ENCODE assay signal across 9 mouse cellular contexts in genomic region chr16:28928815-28929685, GRCm38 (mm10). TPM values are rescaled to one million over a fixed set of nuclear protein-coding genes. Genes with fewer than 3 reads are reported as not detected.
DNase-seq lines count a peak whose midpoint lies in the region; ATAC-seq and TF ChIP-seq lines count a peak whose summit lies in the region.
"Had no signal": no experiment of that assay in that cellular context is flagged by ENCODE, and none has a peak within 500 bp of the region (broad histone marks: within the 10 kb centered on the region; RNA-seq: fewer than 3 reads in every experiment).

TSS of gene Mb21d2 (minus strand) at chr16:28929673.

- H3K27me3 ChIP-seq in C2C12 (ENCODE audit: control insufficient read depth, insufficient read depth, insufficient read length) = no peaks in the 10 kb centered on the region
- peaks cover 33% of the 10 kb centered on the region for H3K27me3 ChIP-seq in forebrain, embryonic 12.5 days
- 0 out of 2 replicates have a peak, but pooled peaks cover 2% of the 10 kb centered on the region for H3K27me3 ChIP-seq in heart, embryonic 14.5 days (ENCODE audit: control insufficient read depth, insufficient read depth, low read length)
- H3K27me3 ChIP-seq in limb, embryonic 15.5 days = peaks cover 12% of the 10 kb centered on the region
- H3K27me3 ChIP-seq in midbrain, postnatal 0 days (ENCODE audit: insufficient read depth, low read length) = no peaks in the 10 kb centered on the region

- H3K27ac ChIP-seq in forebrain, embryonic 12.5 days = peak within 1 kb of the TSS; percentile 89
- peak within 1 kb of the TSS; percentile 85 to 93 for H3K27ac ChIP-seq in heart, embryonic 14.5 days (replicated peaks in 1 of 2; ENCODE audit: control insufficient read depth in 1 of 2, insufficient read depth in 1 of 2, low read depth in 2 of 2, low read length in 2 of 2)
- peak within 1 kb of the TSS; percentile 89 for H3K27ac ChIP-seq in limb, embryonic 15.5 days
- H3K27ac ChIP-seq in midbrain, postnatal 0 days (ENCODE audit: low read depth, low read length) = peak within 1 kb of the TSS; percentile 88

- peaks cover 42% of the 10 kb centered on the region for H3K4me1 ChIP-seq in forebrain, embryonic 12.5 days
- H3K4me1 ChIP-seq in heart, embryonic 14.5 days (ENCODE audit: control insufficient read depth in 2 of 2, insufficient read depth in 2 of 2, low read length in 2 of 2) = peaks cover 0 to 7% of the 10 kb centered on the region in 2 experiments; a peak in 3 of 4 replicates
- peaks cover 14% of the 10 kb centered on the region for H3K4me1 ChIP-seq in limb, embryonic 15.5 days
- peaks cover 11% of the 10 kb centered on the region; the same call in 1 of the 2 replicates for H3K4me1 ChIP-seq in midbrain, postnatal 0 days (ENCODE audit: insufficient read depth, low read length)

- no peak for TF ChIP-seq CTCF in C2C12 (IDR thresholded peaks at IDR 0.05; ENCODE audit: control insufficient read depth, insufficient read depth, insufficient read length)
- no peak for TF ChIP-seq CTCF in brain, embryonic 14.5 days (IDR thresholded peaks at IDR 0.05; ENCODE audit: borderline replicate concordance, extremely low read depth, insufficient read depth, insufficient read length)
- no peak for TF ChIP-seq CTCF in midbrain, postnatal 0 days (IDR thresholded peaks at IDR 0.05)

- TF ChIP-seq POLR2A in brain, embryonic 14.5 days (IDR thresholded peaks at IDR 0.05; ENCODE audit: borderline replicate concordance, extremely low read depth, insufficient read depth, insufficient read length, poor library complexity, severe bottlenecking) = peak; percentile 30; the same call in 1 of the 2 replicates

- H3K79me3 ChIP-seq in C2C12 (ENCODE audit: low read depth) = peaks cover 28% of the 10 kb centered on the region

- WGBS in forebrain, embryonic 12.5 days = under 1% methylated on average over 67 of the region's 73 CpGs
- WGBS in heart, embryonic 14.5 days = under 1% methylated on average over 61 of the region's 73 CpGs
- under 1% methylated on average over 72 of the region's 73 CpGs for WGBS in limb, embryonic 15.5 days
- WGBS in midbrain, postnatal 0 days = under 1% methylated on average over 73 of the region's 73 CpGs

- H3K79me2 ChIP-seq in C2C12 (ENCODE audit: control insufficient read depth, insufficient read depth) = peaks cover 51% of the 10 kb centered on the region

- peaks cover 7% of the 10 kb centered on the region for H3K36me3 ChIP-seq in C2C12 (ENCODE audit: control insufficient read depth, insufficient read depth)
- no peaks in the 10 kb centered on the region for H3K36me3 ChIP-seq in forebrain, embryonic 12.5 days (replicated peaks)
- no peaks in the 10 kb centered on the region for H3K36me3 ChIP-seq in heart, embryonic 14.5 days (ENCODE audit: control insufficient read depth, insufficient read depth, low read length)
- no peaks in the 10 kb centered on the region for H3K36me3 ChIP-seq in limb, embryonic 15.5 days
- no peaks in the 10 kb centered on the region for H3K36me3 ChIP-seq in midbrain, postnatal 0 days (ENCODE audit: insufficient read depth, low read length)

- peak within 1 kb of the TSS; percentile 86 for H3ac ChIP-seq in C2C12 (ENCODE audit: control insufficient read depth, insufficient read length, low read depth)

- H3K9me3 ChIP-seq in forebrain, embryonic 12.5 days = no peaks in the 10 kb centered on the region
- no peaks in the 10 kb centered on the region for H3K9me3 ChIP-seq in heart, embryonic 14.5 days (ENCODE audit: control insufficient read depth, low read length)
- H3K9me3 ChIP-seq in limb, embryonic 15.5 days = no peaks in the 10 kb centered on the region
- no peaks in the 10 kb centered on the region for H3K9me3 ChIP-seq in midbrain, postnatal 0 days (ENCODE audit: low read length)

- peak within 1 kb of the TSS; percentile 76 for H3K4me3 ChIP-seq in C2C12 (ENCODE audit: insufficient read depth, poor library complexity, severe bottlenecking)
- H3K4me3 ChIP-seq in forebrain, embryonic 12.5 days (replicated peaks) = peak within 1 kb of the TSS; percentile 80
- peak within 1 kb of the TSS; percentile 75 to 81 for H3K4me3 ChIP-seq in heart, embryonic 14.5 days (ENCODE audit: control insufficient read depth in 1 of 2, insufficient read depth in 1 of 2, low read depth in 1 of 2, low read length in 2 of 2)
- H3K4me3 ChIP-seq in limb, embryonic 15.5 days = peak within 1 kb of the TSS; percentile 81
- peak within 1 kb of the TSS; percentile 97 for H3K4me3 ChIP-seq in midbrain, postnatal 0 days (ENCODE audit: low read depth, low read length)

- H3K4me2 ChIP-seq in forebrain, embryonic 12.5 days = peak within 1 kb of the TSS; percentile 85
- peak within 1 kb of the TSS; percentile 75 for H3K4me2 ChIP-seq in heart, embryonic 14.5 days (ENCODE audit: low read length)
- peak within 1 kb of the TSS; percentile 84 for H3K4me2 ChIP-seq in limb, embryonic 15.5 days
- H3K4me2 ChIP-seq in midbrain, postnatal 0 days (ENCODE audit: low read depth, low read length, poor library complexity, severe bottlenecking) = peak within 1 kb of the TSS; percentile 71

- peak; percentile 81 for DNase-seq in brain, embryonic 14.5 days (ENCODE audit: low read depth)
- DNase-seq in kidney, postnatal 10 days = peak; percentile 75
- DNase-seq in midbrain, postnatal 0 days (ENCODE audit: low spot score) = peak; percentile 66
- peak; percentile 66 for DNase-seq in urinary bladder, adult 2 months (ENCODE audit: low spot score)

- H3K9ac ChIP-seq in forebrain, embryonic 12.5 days = peak within 1 kb of the TSS; percentile 88
- peak within 1 kb of the TSS; percentile 87 for H3K9ac ChIP-seq in heart, embryonic 14.5 days (ENCODE audit: low read length)
- H3K9ac ChIP-seq in limb, embryonic 15.5 days = peak within 1 kb of the TSS; percentile 70
- peak within 1 kb of the TSS; percentile 91 for H3K9ac ChIP-seq in midbrain, postnatal 0 days (replicated peaks; ENCODE audit: low read length, poor library complexity, severe bottlenecking)

- ATAC-seq in forebrain, embryonic 12.5 days (ENCODE audit: low FRiP score) = peak; percentile 50
- peak; percentile 44; the same call in 1 of the 2 replicates for ATAC-seq in heart, embryonic 14.5 days (ENCODE audit: insufficient number of reproducible peaks, insufficient read depth, low FRiP score, low read depth)
- ATAC-seq in limb, embryonic 15.5 days (ENCODE audit: insufficient number of reproducible peaks, low FRiP score, low TSS enrichment, low read depth) = peak; percentile 45
- ATAC-seq in midbrain, postnatal 0 days (ENCODE audit: low FRiP score) = peak; percentile 54

TF ChIP-seq in C2C12, 6 proteins besides CTCF, POLR2A, EP300 and RAD21:
- TF ChIP-seq CEBPB (IDR thresholded peaks at IDR 0.05; ENCODE audit: low read depth) = no peak
- TF ChIP-seq USF1 (IDR thresholded peaks at IDR 0.05; ENCODE audit: low read depth) = no peak
- no peak for TF ChIP-seq FOSL1 (IDR thresholded peaks at IDR 0.05; ENCODE audit: insufficient read depth, low read length, poor library complexity, severe bottlenecking)
- no peak for TF ChIP-seq MYOG (IDR thresholded peaks at IDR 0.05; ENCODE audit: control insufficient read depth, extremely low read depth, insufficient read length)
- no peak for TF ChIP-seq MAX (IDR thresholded peaks at IDR 0.05)
- TF ChIP-seq MYOD1 (IDR thresholded peaks at IDR 0.05; ENCODE audit: control insufficient read depth, insufficient read length, low read depth) = no peak

RNA-seq across cellular contexts. Expression of gene Mb21d2, which starts in this region (rescaled TPM):
- 9.2 TPM for polyA plus RNA-seq in C2C12 (2012; fragmentation: generic; extraction: Trizol)
- polyA plus RNA-seq in brain, embryonic 14.5 days (2012; rRNA removed) = 28.4 and 44.0 TPM in 2 replicates
- 5.8 and 6.6 TPM in 2 replicates for polyA plus RNA-seq in forebrain, embryonic 12.5 days (2016; fragmentation: Nextera tagmentation; extraction: Ambion mirVana)
- polyA plus RNA-seq in heart, embryonic 14.5 days (2014; fragmentation: Nextera tagmentation; extraction: Ambion mirVana) = 4.1 and 4.7 TPM in 2 replicates
- polyA plus RNA-seq in limb, embryonic 15.5 days (2015; fragmentation: Nextera tagmentation; extraction: Ambion mirVana) = 7.4 and 7.7 TPM in 2 replicates
- 51.5 and 55.6 TPM in 2 replicates for total RNA-seq in midbrain, postnatal 0 days (2014; rRNA removed)
- 16.5 and 16.9 TPM in 2 replicates for polyA plus RNA-seq in midbrain, postnatal 0 days (2015; fragmentation: Nextera tagmentation; extraction: Ambion mirVana)
- polyA plus RNA-seq in urinary bladder, adult 2 months (2012; rRNA removed) = 8.1 and 9.5 TPM in 2 replicates
- total RNA-seq: MEL had no signal

Comparison
In these comparisons a context has a peak if more than half of its experiments do, and no peak if none do; other contexts are left out.
1. Peak in every context shown above with its lines: DNase-seq, ATAC-seq, H3K4me3 ChIP-seq and H3K27ac ChIP-seq.